Mouse (Mus musculus) lung, adult 18-20 months (tissue): ENCODE results near the gene Zbtb18.
"Not testable (repeated sequence)": the region's sequence is repeated elsewhere in the genome, so short reads cannot be mapped to it uniquely, and the experiment has no call there.

Source experiments
- DNase-seq, 2 experiments: peaks; one replicate each; pipeline ENCODE4 v3.0.0; 2022; ENCODE audit warnings: mixed read lengths in 2 of 2

Gene Zbtb18

DNA sequence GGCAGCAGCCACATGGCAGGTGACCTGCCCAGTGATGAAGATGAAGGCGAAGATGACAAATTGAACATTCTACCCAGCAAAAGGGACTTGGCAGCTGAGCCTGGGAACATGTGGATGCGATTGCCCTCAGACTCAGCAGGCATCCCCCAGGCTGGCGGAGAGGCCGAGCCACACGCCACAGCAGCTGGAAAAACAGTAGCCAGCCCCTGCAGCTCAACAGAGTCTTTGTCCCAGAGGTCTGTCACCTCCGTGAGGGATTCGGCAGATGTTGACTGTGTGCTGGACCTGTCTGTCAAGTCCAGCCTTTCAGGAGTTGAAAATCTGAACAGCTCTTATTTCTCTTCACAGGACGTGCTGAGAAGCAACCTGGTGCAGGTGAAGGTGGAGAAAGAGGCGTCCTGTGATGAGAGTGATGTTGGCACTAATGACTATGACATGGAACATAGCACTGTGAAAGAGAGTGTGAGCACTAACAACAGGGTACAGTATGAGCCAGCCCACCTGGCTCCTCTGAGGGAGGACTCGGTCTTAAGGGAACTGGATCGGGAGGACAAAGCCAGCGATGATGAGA, 5.5 kb downstream of the Zbtb18 start:
- DNase-seq = no peak

DNA sequence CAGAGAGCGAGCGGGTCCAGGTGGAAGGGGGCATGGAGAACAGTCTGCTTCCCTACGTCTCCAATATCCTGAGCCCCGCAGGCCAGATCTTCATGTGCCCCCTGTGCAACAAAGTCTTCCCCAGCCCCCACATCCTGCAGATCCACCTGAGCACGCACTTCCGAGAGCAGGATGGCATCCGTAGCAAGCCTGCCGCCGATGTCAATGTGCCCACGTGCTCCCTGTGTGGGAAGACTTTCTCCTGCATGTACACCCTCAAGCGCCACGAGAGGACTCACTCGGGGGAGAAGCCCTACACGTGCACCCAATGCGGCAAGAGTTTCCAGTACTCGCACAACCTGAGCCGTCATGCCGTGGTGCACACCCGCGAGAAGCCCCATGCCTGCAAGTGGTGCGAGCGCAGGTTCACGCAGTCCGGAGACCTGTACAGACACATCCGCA, 6.0 kb downstream of the Zbtb18 start:
- no peak for DNase-seq

DNA sequence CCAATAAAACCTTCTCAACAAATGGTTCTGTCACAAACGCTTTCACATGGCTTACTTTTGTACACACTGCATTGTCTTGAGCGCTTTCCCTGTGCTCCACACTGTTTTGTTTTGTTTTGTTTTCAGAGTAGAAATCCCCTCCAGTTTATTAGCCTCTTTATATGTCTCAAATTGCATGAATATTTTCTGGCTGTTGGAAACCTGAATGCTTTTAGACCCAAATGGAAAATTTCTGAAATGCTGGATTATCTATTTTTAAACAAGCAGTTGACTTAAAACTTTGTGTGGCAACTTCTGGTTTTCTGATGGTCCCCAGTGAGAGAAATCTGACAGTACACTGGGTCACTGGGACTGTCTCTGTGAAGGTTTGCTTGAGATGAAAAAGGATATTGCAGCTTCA, 6.8 kb downstream of the Zbtb18 start:
- no peak for DNase-seq

DNA sequence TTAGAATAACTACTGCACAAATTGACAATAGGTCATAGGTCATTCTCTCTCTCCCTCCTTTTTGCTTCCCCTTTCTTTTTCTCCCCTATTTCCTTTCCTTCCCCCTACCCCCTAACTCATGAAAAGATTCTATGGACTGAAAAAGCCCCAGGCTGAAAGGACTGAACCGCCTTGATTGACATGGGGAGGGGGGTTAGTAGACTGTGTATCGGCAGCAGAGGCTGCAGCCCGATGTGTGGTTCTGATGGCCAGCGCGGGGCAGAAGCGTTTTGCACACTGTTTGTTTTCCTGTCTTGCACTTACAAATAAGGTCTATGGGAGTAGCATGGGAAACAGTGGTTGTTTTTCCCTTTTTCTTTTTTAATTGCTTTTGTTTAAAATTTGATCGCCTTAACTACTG, 7.7 kb downstream of the Zbtb18 start:
- not testable (repeated sequence) for DNase-seq

DNA sequence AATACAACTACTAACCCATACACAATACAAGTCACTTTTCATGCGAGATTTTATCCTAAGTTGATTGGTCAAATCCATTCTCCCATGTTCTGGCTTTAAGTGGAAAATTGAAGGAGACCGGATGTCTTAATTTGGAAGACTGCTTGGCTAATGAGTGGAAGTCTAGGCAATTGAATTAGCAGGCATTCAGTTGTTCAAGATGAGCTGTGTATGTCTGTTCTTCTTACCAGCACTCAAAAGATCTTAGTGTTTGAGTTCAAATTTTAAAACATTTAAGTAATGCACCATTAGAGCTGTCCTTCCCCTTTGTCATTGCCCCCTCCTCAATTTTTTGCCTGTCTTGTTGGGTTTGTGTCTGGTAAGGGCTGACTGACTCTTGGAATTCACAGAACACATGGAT, 8.9 kb downstream of the Zbtb18 start:
- no peak for DNase-seq

DNA sequence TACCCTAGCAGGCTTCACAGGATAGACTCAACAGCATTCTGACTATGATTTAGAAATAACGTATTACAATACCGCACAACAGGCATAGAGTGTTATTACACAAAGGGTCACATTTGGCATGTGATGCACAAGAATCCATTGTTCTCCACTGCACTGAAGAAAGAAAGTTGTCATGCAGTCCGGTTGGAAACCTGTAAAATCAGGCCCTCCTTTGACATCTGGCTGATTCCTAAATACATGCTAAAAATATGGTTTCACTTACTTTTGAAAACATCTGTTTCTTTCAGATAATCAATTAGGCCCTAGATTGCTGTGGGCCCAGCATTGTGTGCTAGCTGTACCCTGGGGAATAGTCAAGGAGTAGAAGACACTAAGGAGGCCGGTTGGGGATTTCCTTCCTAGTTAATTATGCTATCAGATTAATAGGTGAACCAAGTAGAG, 9.9 kb downstream of the Zbtb18 start:
- DNase-seq = no peak

DNA sequence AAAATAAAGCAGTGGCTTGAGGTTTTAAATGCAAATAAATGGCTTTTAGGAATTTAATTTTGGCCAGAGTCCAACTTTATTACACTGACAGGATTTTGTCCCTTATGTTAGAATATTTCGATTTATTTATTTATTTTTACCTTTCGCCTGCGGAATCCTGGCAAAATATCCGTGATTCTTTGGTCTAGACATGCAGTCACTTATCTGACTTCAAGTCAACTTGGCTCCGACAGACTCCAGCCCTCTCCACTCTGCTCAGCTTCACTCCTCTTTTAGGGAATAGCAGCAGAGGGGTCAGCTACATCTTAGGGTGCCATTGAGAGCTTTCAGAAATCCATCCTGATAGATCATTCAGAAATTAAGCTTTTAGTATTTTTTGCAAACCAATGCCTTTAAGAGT, 10.8 kb downstream of the Zbtb18 start:
- DNase-seq = no peak

DNA sequence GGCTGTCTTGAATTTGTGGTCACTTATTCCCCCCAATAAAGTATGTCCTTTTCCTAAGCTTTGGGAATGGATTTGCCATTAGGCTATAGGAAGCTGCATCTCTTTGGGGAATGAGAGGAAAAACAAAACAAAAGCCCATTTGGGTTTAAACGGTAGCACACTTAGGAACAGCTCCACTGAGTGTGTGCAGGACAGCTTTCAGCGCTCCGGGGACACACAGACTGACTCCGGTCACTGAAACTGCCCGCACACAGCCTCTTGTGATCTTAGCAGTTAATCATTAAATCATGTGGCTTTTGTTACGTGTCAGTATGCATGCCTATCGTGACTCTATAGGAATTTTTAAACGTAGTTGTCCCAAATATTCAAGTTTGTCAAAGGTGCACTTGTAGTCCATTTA, 11.7 kb downstream of the Zbtb18 start:
- no peak for DNase-seq

DNA sequence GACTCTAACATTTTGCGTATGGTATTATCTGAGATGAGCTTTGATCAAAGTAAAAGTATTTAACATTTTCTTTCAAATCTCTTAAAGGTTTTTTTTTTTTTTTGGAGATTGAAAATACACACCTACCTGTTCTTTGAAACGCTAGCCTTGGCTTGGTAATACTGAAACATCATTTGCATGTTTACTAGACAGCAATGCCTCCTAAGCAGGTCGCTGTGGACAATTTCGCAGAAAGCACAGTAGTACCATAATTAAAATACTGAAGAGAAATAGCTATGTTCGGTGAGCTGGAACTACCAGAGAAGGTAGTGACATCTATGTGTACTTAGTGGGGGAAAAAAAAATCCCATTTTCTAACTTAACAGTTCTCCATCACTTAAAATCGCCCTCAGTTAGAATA, 12.3 kb downstream of the Zbtb18 start:
- no peak for DNase-seq

DNA sequence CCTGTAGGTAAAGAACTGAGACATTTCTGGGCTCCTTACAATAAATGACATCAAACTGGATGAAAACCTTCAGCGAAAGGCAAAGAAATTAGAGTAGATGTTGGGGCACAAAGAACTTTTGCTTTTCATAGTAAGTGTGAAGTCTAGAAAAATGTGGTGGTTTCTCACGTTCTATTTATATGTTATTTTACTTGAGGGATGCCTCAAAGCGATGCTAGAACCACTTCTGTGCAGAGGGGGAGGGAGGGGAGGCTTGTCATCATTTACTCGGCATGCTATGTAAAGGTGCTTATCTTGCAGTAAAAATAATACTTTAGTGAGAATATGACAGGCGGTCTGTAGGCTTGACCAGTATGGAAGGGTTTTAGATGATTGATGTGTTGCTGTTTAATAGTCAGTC, 13.3 kb downstream of the Zbtb18 start:
- DNase-seq = no peak

DNA sequence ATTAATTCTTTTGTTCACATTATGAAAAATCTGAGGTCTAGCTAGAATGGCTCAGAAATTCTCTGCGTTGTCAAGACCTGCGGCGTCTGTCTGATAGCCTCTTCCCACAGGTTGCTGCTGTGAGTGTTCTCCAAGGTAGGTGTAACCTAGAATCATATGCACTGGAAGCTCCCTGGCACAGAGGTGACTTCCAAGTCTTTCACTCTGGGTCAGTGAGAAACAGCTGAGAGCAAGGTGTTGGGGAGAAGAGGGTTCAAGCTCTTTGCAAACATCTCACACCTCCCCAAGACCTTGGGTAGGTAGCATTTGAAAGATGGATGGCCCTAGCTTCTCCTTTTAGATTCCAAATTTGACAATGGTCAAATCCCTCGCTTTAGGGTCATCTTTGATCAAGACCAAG, 14.1 kb downstream of the Zbtb18 start:
- no peak for DNase-seq

DNA sequence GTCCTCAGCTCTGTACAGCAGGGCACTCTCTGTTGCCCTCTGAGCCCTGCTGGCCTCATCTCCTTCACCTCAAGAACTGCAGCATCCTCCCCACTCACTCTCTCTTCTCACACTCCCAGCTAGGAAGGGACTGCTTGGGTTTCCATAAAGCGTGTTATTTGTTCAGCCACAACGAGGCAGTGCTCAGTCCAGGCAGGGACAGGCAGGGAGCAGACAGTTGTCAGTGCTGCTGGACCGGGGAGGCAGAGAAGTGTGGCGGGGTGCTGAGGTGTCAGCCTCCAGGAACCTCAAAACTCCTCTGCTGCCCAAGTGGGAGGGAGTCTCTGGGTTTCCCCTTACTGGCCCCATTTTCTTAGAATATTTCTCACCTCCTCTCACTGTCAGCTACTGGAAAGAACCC, 14.6 kb downstream of the Zbtb18 start:
- no peak for DNase-seq

DNA sequence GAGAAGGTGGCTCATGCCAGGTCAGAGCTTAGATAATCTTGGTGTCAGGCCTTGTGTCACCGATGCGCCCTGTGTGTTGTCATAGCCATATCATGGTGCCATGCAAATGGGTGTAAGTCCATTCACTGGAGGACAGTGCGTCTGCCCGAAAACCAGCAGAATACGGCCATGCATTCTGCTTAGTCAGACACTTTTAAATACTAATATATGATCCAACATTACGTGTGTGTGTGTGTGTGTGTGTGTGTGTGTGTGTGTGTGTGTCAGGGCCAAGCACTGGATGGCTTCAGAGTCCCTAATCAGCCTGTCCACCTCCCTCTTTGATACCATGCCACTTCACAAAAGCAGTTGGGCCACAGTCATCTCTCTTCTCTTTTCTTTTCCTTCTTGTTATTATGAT, 15.8 kb downstream of the Zbtb18 start:
- no peak for DNase-seq

DNA sequence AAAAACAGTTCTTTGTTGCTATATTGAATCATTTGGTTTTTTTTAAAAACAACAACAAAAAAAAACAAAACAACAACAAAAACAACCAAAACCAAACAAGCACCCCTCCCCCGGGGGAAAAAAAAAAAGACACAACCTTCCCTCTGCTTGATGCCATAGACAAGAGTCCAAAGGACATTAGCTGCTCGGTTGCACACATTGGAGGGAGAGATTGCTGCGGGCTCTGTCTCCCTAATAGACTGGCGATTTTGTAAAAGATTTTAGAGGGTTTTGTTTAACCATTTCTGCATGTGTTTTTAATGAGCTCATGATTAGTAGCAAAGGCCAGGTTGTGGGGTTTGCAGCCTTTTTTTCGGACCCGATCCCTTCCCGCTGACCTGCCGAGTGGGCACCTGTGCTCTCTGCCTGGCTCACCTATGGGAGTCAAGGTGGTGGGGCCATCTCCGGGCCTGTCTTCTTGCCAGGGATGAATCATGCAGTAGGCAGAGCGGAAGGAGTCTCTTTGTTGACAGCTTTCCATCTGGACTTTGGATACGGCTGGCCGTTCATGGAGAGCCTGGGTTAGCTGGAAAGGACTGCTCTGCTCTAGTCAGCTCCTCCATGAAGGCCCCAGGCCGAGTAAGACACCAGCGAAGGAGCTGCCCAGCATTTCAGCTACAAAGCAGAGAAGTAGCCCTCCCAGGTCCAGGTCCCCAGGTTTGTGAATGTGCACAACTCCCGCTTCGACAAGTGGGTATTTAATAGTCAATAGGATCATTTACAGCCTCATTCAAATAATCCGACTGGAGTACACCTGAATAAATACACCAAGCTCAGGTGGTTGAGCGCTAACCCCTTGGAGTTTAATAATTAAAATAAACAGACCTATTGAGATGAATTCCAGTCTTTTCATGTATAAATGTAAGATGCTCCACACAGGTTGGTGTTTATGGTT, 16.6 kb downstream of the Zbtb18 start:
- no peak for DNase-seq

DNA sequence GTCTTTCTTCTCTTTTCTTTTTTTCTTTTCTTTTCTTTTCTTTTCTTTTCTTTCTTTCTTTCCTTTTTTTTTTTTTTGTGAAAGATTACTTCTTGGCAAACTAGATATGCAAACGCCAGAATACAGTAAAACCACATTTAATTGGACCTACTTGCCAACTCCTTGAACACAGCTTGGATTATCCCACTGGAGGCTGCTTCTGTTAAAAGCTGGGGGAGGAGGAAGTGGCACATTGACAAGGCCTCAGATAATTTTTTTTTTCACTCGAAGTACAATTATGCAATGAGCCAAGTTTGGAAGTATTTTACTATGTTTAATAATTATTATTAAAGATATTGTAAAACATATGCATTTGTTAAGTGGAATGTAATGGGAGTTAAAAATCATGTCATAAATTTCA, 17.4 kb downstream of the Zbtb18 start:
- DNase-seq = no peak

DNA sequence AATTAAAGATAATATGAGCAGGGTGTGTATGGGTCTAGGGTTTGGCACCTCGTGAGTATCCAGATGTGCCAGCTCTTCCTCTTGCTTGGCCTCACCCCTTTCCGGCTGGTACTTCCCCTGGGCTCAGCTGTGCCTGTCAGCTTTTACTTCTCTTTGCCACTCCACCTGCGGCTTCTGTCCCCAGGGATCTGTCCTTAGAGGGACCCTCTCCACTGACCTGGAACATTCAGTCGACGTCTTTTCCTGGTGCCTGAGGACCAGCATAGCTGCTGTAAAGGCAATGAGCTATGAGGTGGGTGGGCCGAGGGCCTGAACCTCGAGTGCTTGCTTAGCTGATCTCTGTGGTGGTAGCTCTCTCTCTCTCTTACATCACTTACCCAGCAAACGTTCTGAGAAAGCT, 25.0 kb downstream of the Zbtb18 start:
- DNase-seq = peak in 1 of 2 experiments; percentile 35

DNA sequence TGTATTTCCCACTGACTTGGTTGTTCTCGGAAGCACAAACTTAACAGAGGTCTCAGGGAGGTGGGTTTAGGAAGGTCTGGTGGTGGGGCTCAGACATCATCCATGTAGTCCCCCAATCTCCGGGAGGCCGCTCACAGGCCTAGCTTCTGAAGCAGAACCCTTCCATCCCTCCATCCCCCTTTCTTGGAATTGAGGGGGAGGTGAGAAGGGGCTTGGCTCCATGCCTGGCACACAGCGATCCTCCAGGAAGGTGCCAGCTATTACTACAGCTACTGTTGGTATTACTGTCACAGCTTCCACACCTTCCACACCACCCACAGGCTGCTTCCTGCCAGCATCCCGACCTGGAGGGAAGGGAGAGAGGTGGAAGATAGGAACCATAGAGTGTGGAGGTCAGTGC, 26.3 kb downstream of the Zbtb18 start:
- no peak for DNase-seq

DNA sequence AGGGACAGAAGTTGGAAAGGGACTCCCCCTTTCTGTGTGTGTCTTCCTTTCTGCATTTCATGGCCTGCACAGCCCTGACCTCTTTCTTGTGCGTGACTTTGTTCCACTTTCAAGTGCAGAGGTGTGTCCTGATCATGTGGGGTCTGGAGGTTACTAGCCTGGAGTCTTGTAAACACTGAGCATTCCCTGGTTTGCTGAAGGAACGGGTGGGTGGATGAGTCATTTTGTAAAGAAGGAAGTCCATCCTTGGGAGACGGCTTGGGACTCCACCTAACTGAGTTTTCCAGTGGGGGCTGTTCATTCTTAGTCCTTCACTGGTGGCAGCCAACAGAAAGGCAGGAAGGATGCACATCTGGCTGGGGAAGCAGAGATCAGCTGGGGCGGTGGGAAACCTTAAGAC, 27.9 kb downstream of the Zbtb18 start:
- DNase-seq = peak in 1 of 2 experiments; percentile 29

DNA sequence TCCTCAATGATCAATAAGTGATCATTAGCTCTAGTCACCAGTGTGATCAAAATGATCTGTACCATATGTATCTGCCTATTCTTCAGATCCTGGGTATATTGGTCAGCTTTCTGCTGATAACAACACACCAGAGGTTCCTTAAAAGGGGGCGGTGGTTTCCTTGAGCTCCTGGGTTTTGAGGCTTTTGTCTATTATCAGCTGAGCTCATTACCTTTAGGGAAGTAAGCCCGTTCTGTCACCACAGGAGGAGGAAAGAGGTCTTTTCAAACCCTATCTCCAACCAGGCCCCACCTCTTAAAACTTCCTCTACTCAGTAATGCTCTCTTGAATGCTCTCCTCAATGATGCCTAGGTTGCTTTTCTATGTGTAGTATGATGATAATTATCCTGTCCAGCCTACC, 28.8 kb downstream of the Zbtb18 start:
- DNase-seq = no peak

DNA sequence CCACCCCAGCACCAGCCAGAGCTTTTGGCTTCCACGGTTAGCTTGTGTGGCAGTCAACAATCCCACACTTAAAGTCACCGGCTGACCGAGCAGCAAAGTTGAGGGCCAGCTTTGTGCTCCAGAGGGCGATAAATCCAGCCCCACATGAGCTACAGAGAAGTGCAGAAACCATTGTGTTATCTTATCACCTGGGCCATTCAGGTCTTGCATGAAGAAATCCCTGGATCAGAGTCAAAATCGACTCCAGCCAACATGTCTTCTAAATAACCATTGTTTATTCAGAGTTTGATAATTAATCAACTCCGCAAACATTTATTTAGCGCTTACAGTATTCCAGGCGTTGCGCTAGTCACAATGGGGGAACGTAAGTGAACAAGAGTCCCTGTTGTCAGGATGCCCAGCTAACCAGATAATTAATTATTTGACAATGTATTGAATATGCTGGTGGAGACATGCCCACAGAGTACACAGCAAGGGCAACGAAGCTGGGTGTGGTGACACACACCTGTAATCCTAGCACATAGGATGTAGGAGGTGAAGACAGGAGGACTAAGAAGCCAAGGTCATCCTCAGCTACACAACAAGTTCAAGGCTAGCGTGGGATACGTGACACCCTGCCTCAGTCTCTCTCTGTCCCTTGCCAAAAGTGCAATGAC, 33.5 kb downstream of the Zbtb18 start:
- DNase-seq = no peak

DNA sequence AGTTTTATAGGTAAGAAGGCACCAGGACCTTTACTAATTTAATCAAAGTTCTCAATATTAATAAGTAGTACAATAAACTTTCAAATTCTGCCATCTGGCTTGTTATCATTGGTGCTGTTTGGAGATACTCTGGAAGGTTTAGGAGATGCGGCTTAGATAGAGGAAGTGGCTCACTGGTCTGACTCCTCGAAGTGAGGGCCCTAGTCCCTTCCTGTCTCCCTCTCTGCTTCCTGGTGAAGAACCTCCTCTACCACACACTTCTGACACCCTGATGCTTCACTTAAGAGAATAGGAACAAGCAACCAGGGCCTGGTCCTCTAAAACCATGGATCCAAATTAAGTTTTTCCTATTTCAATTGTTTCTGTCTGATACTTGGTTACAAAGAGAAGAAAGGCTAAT, 36.4 kb downstream of the Zbtb18 start:
- DNase-seq = no peak

DNA sequence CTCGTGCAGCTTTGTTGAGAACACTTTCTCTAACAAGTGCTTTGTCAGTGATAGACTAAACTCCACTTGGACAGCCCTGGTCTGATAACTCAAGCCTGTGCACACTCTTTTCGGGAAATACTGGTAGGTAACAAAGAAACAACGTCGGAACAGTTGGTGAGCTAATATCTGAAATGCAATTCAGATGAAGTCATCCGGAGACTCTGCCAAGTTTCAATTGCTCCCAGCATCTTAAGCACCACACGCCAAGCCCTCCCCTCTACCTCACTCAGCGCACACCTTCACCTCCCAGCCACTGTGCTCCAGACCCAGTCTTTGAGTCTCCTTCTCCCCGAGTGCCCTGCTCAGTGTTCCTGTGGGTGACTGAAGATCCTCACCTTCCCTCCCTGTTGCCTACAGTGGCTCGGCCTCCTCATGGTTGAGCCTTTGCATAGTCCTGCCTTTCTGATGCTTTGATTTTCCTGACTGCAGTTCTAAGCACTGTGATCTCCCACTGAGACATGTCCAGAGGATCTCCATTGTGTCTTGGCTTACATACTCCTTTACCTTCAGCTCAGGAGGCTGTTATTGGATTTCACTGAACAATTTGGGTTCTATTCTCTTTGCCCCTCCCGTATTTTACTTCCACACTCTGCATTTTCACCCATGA, 37.3 kb downstream of the Zbtb18 start:
- peak; percentile 41 to 58 for DNase-seq

DNA sequence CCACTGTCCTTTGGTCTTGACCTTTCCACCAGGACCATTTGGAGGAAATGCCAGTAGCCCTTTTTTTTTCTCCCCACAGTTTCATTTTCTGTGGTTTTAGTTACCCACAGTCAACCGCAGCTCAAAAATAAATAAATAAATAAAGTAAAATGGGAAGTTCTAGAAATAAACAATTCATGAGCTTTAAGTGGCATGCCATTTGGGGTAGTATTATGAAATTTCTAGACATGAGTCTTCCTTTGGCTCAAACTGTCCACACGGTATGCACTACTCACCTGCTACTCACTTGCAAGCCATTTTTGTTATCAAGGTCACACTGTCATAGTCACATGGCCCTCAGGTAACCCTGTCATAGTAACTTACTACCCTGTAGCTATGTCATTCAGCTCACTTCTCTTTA, 41.5 kb downstream of the Zbtb18 start:
- no peak for DNase-seq
